Mouse (Mus musculus) cerebellum, postnatal 36 days (tissue): ENCODE measurements around the gene Cpm.

ENCODE experiments used
- DNase-seq, 2 experiments: peaks; one replicate each; pipeline ENCODE4 v3.0.0; 2021 to 2022; ENCODE audit warnings: mixed read lengths in 2 of 2

Gene Cpm

DNA sequence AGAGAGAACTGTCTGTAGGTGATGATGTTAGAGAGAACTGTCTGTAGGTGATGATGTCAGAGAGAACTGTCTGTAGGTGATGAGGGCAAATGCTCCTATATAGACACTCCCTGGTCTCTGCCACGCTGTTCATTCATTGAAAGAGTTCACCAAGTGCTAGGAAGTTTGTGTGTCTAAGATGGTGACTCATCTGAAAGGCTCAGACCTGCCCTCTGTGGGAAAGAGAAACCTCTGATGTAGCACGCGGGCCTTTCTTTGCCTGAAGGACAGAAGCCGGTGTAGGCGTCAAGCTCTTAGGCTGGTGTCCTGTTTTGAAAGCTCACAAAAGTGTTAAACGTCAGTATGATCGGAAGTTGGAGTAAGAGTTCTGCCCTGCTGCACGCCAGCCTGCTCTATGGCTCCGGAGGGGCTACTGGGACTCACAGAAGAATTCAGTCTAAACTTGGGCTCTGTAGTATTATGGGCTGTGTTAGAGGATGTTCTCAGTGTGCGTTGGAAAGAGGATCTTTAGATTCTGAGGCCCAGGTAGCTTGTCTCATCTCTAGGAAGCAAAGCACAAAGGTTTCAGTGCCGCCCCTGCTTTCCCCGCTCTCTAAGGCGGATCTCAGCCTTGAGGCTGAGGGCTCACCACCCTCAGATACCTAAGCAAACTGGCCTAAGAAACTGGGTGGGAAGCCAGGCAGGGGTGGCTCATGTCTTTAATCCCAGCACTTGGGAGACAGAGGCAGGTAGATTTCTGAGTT, 48.4 kb downstream of the Cpm start:
- no peak for DNase-seq

DNA sequence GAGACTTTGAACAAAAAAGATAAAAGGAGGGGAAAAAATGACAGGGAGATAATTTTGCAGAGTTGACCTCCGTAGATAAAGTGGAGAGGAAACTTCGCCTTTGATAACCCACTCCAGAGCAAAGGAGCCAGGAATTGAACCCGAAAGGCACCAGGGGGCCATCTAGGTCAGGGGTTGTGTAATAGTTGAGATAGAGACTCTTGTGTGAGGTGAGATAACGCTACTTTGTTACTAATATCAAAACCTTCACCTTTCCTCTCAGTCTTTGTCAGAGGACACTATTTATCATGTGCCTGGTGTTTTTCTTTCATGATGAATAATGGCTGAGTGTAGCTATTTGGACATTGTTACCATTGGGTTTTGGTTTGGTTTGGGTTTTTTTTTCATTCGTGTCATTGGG, 49.1 kb downstream of the Cpm start:
- DNase-seq, result no peak

DNA sequence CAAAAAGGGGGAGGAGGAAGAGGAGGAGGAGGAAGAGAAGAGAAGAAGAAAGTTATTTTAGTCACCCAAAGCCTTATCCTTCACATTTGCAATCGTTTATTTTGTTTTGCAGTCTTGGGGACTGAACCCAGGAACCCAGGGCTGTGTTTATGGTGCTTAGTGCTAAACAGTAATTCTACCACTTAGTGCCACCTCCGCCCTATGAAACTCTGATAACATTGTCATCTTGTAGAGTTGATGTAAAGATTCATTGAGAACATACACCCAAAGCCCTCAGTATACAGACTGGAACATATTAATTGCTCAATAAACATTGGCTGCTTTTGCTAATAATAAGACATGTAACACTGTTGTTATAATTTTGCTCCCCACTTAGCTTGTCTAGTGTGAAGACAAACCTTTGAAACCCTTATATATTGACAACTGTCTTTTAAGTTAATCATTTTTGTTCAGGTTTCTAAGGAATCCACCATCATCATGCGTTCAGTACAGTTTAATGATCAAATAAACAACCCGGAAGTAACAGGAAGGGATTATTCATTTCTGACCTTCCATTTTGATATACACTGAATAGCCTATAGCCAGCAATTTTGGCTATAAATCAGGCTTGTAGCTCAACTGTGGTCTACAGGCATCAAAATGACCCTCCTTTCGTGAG, 49.9 kb downstream of the Cpm start:
- DNase-seq, result no peak

DNA sequence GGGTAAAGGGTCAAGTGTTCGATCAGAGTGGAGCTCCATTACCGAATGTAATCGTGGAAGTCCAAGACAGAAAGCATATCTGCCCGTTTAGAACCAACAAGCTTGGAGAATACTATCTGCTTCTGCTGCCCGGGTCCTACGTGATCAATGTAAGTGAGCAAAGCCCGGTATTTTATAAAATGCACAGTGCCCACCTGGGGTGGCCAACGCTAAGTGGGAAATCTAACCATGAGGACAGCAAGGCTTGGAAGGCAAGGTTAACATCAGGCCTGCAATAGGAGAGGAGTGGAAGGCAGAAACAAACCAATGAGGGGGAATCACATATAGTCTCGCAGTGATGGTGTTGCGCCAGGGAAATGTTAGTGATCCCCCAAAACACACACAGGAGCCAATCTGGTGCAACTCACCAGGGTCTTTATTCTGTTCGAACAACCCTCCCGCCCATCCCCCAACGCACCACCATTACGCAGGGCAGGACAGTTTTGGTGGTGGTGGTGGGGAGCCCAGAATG, 50.7 kb downstream of the Cpm start:
- no peak for DNase-seq

DNA sequence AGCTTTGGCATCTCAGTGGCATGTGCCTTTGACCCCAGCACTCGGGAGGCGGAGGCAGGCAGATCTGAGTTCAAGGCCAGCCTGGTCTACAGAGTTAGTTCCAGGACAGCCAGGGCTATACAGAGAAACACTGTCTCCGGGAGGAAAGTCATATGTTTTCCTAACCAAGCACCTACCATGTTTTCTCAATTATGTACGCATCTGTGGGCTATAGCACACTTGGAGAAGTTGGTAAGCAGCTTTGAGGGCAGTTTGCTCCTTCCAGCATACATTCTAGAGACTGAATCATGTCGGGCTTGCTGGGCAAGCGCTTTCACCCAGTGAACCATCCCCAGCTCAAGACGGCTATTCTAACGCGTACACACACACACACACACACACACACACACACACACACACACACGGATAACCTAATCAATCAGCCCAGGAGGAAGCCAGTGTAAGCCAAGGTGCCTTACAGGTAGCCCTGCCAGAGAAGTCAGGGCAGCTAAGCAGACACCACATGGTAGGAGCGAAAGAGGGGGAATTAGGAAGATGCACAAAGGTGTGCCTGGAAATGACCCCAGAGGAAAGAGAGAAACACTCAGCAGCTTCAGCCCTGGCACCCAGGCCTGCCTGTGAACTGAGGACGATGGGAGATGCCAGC, 51.7 kb downstream of the Cpm start:
- DNase-seq, result no peak

DNA sequence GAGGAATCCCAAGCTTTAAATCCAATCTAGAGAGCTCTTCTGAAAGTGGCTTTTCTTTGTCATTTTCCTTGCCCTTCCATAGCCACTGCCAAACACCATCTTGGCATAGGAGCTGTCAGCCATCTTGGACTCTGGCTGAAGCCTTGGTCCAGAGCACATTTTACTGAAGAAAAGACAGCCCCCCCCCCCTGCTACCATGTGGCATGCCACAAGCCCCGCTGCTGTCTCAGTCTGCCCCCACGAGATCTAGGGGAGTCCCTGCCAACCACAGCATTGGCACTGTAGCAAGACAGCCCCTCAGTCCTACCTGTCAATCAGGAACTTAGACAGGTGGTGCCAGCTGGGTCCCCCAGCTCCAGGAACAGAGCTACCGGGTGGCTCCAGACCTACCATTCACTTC, 52.2 kb downstream of the Cpm start:
- DNase-seq, result no peak

DNA sequence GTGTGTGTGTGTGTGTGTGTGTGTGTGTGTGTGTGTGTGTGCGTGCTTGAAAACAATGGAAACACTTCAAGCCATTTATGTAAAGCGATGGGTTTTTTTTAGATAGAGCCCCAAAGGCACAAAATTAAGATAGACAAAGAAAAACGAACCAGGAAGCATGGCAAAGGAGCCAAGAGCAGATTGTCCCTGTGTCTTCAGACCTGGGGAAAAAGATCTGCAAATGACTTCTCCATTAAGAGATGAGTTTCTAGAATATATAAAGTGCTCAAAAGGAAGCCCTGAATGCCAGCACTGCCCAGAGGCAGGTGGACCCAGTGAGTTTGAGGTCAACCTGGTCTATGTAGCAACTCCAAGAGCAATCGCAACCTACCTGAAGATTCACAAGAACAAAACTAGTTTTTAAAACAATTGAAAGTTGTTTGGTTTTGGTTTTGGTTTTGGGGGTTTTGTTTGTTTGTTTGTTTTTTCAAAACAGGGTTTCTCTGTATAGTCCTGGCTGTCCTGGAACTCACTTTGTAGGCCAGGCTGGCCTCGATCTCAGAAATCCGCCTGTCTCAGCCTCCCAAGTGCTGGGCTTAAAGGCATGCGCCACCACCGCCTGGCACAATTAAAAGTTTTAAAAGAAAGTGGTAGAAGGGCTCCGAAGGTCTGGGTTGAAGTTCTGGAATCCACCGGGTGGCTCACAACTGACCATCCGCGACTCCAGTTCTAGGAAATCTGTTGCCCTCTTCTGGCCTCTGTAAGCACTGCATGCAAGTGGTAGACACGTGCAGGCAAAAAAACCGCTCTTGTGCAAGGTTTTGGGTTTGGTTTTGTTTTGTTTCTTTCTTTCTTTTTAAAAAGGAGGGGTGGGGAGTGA, 52.9 kb downstream of the Cpm start:
- DNase-seq, result peak; percentile 44 to 50

DNA sequence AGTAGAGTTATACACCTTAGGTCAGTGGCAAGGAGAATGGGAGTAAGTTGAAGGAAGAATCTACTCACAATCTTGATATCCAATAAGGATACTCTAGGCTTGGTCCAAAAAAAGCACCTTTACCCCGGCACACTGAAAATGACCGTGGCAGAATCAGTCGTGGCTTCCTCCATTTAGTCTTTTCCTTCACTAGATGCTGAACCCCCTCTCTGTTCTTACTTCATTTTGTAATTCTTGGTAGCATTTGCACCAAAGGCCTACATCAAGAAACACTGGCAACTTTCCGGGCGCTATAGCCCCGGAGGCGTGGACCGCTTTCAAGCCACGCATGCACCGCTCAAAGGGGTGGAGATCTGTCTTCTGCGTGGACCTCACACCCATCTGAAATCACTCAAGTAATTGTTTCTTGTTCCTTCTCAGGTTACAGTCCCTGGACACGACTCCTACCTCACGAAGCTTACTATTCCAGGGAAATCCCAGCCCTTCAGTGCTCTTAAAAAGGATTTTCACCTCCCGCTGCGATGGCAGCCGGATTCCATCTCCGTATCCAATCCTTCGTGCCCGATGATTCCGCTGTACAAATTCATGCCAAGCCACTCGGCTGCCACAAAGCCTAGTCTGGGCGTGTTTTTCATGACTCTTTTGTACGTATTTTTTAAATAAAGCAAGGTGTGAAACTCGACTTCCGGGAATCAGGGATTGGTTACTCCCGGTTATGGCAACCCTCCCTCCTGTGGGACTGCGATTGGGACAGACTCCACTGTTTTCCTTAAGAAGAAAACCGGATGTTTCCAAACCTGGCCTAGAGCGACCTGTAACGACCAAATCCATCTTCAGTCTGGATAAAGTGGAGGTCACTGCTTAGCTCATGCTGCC, 53.8 kb downstream of the Cpm start:
- no peak for DNase-seq

DNA sequence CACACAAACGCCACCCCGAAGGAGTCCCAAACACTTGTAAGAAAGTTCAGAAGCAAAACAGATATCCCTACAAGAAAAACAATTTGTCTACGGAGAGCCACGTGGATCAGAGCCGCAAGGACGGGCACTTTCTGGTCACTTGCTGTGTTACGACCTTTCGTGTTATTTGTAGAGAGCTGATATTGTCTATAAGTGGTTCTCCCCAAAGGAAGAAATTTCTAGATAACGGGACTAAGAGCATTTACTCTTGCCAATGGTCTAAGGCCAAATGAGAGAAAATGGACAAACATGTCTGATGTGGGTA, 54.4 kb downstream of the Cpm start:
- DNase-seq, result no peak

DNA sequence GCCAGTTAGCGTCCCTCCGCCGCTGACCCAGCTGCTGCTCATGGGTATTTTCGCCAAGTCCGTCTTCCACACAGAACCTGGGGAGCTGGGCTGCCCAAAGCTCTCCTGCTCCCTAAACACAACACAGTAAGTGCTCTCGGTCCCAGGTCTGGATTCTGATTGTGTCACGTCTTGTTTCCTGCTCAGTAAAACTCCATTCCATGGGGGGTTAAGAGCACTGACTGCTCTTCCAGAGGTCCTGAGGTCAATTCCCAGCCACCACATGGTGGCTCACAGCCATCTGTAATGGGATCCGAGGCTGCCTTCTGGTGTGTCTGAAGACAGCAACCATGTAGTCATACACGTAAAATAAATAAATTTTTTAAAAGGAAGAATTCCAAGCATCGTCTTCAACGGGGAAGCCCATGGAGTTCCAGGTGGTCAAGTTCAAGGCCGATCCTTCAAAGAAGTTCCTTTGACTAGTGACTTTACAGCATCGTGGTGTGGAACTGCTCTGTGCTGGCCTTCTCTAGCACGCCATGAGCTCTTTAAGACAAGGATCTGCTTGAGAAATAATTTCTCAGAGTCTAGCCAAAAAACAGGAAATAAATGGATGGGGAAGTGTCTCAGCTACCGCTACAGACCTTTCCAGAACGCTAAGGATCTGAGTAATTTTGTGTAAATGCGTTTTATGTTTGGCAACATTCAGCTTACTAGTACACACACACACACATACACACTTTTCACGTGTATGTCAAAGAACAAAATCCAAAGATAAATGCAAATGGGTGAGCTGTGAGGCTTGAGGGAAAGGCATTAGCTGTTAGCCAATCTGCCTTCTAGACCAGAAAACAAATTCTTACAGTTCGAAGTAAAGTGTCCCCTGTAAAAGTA, 55.2 kb downstream of the Cpm start:
- DNase-seq, result no peak

DNA sequence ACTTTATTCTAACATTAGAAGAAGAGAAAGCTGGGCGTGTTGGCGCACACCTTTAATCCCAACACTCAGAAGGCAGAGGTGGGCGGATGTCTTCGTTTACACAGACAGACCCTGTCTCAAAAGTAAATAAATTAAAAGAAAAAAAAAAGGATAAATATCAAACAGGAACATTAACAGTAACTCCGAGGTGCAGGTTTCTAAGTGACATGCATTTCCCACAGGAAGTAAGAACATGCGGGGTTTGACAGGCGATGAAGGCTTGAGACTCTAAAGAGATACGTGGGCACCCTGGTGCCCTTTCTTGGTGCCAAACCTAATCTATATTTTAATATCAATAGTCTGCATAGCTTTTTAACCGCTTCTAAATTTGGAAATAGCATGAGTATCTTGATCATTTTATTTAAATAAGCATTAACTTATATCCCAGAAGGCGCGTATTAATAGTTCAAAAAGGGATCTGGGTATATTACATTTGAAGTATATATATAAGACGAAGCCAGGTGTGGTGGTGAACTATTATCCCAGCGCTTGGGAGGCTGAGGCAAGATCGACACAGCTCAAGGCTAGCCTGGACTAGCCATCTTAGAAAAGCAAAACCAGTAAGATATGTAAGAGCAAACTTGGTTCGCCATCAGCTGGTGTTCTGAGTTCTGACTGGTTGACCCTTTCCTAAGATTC, 56.0 kb downstream of the Cpm start:
- no peak for DNase-seq

DNA sequence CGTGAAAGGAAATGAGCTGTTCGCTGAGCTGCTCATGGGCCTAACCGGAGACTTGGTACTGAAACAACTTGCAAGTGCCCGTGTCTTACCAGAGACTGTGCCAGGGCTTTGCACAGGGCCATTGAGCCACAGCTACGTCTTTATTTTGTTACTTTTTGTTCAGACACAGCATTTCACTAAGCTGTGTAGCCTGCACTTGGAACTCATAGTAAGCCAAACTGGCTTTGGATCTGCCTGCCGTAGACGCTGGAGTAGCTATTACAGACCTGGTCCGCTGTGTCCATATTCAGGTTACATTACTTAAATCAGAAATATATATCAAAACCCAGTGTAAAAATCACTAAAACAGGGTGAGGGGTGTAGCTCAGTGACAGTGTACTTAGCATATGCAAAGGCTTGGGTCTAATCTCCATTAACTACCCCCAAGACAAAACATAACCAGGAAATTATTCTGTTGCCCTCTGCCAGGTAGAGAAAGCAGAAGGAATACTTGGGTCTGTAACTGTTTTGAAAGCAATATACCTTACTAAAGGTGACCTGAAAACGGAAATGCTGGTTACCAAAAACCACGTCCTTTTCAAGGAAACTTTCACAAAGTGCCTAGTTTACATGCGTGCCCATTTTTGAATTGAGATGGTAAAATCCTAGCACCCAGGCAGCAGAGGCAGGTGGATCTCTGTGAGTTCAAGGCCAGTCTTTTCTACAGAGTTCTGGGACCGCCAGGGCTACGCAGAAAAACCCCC, 56.7 kb downstream of the Cpm start:
- DNase-seq, result no peak

DNA sequence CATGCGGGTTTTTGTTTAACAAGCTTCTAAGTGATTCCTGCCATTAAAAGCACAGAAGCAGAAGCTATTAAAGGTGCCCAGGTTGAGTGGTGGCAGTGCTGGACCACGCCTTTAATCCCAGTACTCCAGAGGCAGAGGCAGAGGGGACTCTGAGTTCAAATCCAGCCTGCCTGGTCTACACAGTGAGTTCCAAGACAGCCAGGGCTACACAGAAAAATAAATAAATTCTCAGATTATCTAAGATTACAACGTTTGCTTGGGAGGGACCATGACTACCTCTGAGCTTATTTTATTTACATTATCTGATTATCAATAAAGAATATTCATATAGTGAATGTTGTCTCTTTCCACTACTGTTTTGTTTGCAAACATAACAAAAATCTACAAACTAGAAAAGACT, 57.7 kb downstream of the Cpm start:
- no peak for DNase-seq

DNA sequence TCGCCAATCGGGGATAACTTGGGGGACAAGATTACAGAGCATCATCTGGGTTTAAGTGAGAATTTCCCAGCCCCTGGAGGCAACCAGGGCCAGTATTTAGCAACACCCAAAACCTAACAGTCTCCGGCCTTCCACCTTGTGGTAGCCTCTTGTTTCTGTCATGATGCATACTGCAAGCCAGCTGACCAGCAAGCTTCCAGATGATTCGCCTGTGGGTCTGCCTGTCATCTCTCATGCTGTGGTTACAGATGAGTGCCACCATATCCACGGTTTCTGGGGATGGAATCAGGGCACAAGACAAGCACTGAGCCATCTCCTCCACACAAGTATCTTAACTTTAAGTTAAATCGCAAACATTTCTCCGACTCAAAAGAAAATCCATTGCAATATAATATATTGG, 58.3 kb downstream of the Cpm start:
- no peak for DNase-seq

DNA sequence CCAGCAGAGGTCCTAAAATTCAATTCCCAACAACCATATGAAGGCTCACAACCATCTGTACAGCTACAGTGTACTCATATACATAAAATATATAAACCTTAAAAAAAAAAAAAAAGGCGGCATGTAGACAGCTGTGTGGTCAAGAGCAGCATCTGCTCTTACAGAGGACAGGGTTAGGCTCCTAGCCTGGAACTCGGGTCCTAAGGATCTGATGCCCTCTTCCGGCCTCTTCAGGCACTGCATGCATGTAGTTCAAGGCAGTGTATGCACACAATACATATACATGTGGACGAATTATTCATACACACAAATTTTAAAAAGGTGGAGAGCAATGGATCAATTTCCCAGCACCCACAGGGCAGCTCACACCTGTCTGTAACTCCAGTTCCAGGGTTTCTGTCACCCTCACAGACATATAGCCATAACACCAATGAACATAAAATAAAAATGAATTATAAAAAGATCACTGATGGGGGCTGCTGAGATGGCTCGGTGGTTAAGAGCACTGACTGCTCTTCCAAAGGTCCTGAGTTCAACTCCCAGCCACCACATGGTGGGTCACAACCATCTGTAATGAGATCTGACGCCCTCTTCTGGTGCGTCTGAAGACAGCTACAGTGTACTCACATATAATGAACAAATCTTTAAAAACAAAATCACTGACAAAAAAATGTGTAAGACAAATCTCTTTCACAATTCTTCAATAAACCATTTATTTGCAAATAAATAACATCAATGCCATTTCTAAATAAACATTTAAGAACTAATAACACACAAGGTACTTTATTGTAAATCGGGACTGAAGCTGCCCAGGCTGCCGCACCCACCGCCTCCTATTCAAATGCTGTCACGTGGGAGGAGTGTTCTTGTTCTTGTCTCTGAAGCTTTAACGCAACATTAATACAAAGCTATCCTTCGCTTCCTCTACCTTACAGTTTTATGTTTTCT, 59.2 kb downstream of the Cpm start:
- no peak for DNase-seq

DNA sequence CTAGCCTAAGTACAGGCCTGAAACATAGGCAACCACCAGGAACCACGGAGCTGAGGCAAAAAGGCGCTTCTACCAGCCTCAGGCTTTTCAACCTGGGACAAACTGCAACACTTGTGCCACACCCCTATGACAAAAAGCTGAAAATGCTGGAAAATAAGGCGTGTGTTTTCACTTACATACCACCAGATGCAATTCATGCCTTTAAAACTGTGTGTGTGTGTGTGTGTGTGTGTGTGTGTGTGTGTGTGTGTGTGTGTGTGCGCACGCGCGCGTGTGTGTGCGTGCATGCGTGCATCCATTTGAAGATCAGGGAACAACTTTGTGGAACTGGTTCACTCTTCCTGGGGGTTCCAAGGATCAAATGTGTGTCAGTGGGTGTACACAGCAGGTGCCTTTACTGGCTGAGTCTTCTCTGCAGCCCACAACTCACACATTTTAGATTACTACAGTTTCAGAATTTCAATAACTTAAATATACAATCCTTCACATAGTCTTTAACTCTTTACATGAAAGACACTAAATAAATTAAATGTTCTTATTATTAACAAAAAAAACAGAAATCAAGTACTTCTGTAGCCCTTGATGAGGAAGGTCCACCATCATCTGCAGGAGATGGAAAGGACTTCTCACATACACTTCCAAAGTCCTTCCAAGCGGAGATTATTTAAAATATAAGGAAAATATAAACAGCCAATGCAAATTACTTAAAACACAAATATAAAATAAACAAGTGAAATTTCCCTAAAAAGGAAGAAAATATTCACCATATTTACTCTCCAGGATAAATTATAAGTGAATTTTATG, 60.2 kb downstream of the Cpm start:
- no peak for DNase-seq

DNA sequence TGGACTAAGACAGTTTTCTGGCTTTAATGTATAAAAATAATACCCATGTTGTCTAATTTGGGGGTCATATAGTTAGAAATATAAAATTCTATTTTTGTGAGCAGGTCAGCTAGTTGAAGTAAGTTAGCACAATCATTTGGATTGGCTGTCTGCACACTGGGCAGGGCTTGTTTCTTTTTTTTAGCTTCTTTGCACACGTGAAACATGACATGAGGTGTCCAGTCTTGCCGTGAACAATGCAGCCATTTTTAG, 60.7 kb downstream of the Cpm start:
- DNase-seq, result no peak

DNA sequence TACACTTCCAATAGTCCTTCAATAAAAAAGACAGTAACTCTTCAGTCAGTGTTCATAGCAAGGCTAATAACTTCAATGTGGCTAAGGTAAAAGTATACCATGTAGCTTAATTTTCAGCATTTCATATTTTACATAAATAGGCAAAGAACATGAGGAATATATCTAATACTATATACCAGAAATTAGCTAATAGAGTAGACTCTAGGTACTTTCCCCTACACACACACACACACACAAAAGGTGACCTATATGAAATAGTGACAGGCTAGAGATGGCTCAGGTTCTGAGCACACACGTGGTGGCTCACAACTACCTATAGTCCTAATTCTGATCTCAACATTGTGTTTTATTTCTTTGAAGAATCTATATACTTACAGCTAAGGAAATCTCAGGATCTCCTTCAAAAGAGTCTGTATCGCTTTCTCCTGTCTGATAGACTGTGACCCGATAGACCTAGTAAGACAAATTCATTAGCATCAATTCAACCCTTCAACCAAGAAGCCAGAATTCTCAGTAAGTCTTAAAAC, 61.5 kb downstream of the Cpm start:
- no peak for DNase-seq
